Mouse (Mus musculus): ENCODE results near the gene Fam20c.

The Fam20c gene

GRCm38 (mm10) chr5:138790954-138791480, 36.7 kb downstream of the Fam20c start:
- intact Hi-C loops (cut with DNase I), result no loop called here

- intact Hi-C loops (cut with DNase I), result no loop called here
Observed at GRCm38 (mm10) chr5:138801588-138802116, 47.3 kb downstream of the Fam20c start.

- intact Hi-C loops (cut with DNase I), result no loop called here
Observed at GRCm38 (mm10) chr5:138804286-138804685, 50.0 kb downstream of the Fam20c start.

- intact Hi-C loops (cut with DNase I), result no loop called here
Observed at GRCm38 (mm10) chr5:138809767-138810166, 55.5 kb downstream of the Fam20c start.

- intact Hi-C loops (cut with DNase I), result no loop called here
Observed at GRCm38 (mm10) chr5:138819780-138820179, 65.5 kb downstream of the Fam20c start, which contains the start of gene Gm5294. Gene Gm5294, plus strand, starts transcription at chr5:138820080.

GRCm38 (mm10) chr5:138820717-138821332, 66.5 kb downstream of the Fam20c start:
- intact Hi-C loops (cut with DNase I), result no loop called here

- intact Hi-C loops (cut with DNase I), result no loop called here
Observed at GRCm38 (mm10) chr5:138825090-138825489, 70.8 kb downstream of the Fam20c start.

GRCm38 (mm10) chr5:138833406-138833805, 79.1 kb downstream of the Fam20c start:
- intact Hi-C loops (cut with DNase I), result no loop called here

- intact Hi-C loops (cut with DNase I), result no loop called here
Observed at GRCm38 (mm10) chr5:138834910-138835309, 80.6 kb downstream of the Fam20c start.

GRCm38 (mm10) chr5:138840981-138841380, 86.7 kb downstream of the Fam20c start:
- intact Hi-C loops (cut with DNase I), result loop anchor here (5.0 to 10.0 kb wide), 2 partner anchors 84 to 484 kb away; partner anchors contain the start of gene Adap1

- intact Hi-C loops (cut with DNase I), result loop anchor here (5.0 to 10.0 kb wide), 2 partner anchors 86 to 482 kb away; partner anchors contain the start of gene Adap1
Observed at GRCm38 (mm10) chr5:138843168-138843824, 89.0 kb downstream of the Fam20c start.

- intact Hi-C loops (cut with DNase I), result loop anchor here (5.0 to 10.0 kb wide), 2 partner anchors 231 to 478 kb away; partner anchors contain the start of gene Adap1
Observed at GRCm38 (mm10) chr5:138846506-138846905, 92.2 kb downstream of the Fam20c start.

GRCm38 (mm10) chr5:138848102-138848501, 93.8 kb downstream of the Fam20c start:
- intact Hi-C loops (cut with DNase I), result loop anchor here (2.0 to 10.0 kb wide), 3 partner anchors 229 to 477 kb away; partner anchors contain the start of gene Adap1

GRCm38 (mm10) chr5:138849682-138850461, 95.6 kb downstream of the Fam20c start:
- intact Hi-C loops (cut with DNase I), result loop anchor here (2.0 to 10.0 kb wide), 3 partner anchors 227 to 475 kb away; partner anchors contain the start of gene Adap1

GRCm38 (mm10) chr5:138850462-138850844, 96.1 kb downstream of the Fam20c start:
- intact Hi-C loops (cut with DNase I), result no loop called here

GRCm38 (mm10) chr5:138851296-138851780, 97.0 kb downstream of the Fam20c start:
- intact Hi-C loops (cut with DNase I), result no loop called here

- intact Hi-C loops (cut with DNase I), result no loop called here
Observed at GRCm38 (mm10) chr5:138852151-138852550, 97.8 kb downstream of the Fam20c start.

- intact Hi-C loops (cut with DNase I), result no loop called here
Observed at GRCm38 (mm10) chr5:138853349-138853748, 99.0 kb downstream of the Fam20c start.

- intact Hi-C loops (cut with DNase I), result loop anchor here (5.0 kb wide), 2 partner anchors 135 to 150 kb away; no protein-coding TSS in a partner anchor
Observed at GRCm38 (mm10) chr5:138857010-138857617, 102.8 kb downstream of the Fam20c start.

- intact Hi-C loops (cut with DNase I), result loop anchor here (5.0 kb wide), 2 partner anchors 134 to 149 kb away; no protein-coding TSS in a partner anchor
Observed at GRCm38 (mm10) chr5:138857811-138858251, 103.5 kb downstream of the Fam20c start.
